Mouse (Mus musculus) heart, embryonic 13.5 days (tissue): Measurements from ENCODE around the gene Tubb4b. TPM values are rescaled to one million over a fixed set of nuclear protein-coding genes. Genes with fewer than 3 reads are reported as not detected.

Source experiments
- ATAC-seq: fragments of 200-750 bp; cut with Nextera tagmentation; 2 replicates; pipeline ENCODE4 v1.8.0; 2017; ENCODE audit warnings: moderate TSS enrichment; ENCODE audit not compliant: insufficient number of reproducible peaks, low FRiP score, low TSS enrichment; ENCODE audit errors: extremely low read depth
- H3K27ac ChIP-seq: fragments of 300-500 bp; sonication (generic); replicated peaks from 2 replicates; pipeline ENCODE4 v1.5.1; 2015; ENCODE audit warnings: moderate library complexity, mild to moderate bottlenecking, inconsistent platforms
- H3K27me3 ChIP-seq: fragments of 300-500 bp; sonication (generic); replicated peaks from 2 replicates; pipeline ENCODE4 v1.6.1; 2015; ENCODE audit warnings: mild to moderate bottlenecking, inconsistent platforms
- H3K36me3 ChIP-seq: fragments of 300-500 bp; sonication (generic); 2 replicates; pipeline ENCODE4 v1.6.1; 2015; ENCODE audit warnings: mild to moderate bottlenecking, inconsistent platforms
- H3K4me1 ChIP-seq: fragments of 300-500 bp; sonication (generic); 2 replicates; pipeline ENCODE4 v1.6.1; 2015; ENCODE audit warnings: inconsistent platforms
- H3K4me2 ChIP-seq: fragments of 300-500 bp; sonication (generic); 2 replicates; pipeline ENCODE4 v1.6.1; 2015; ENCODE audit warnings: inconsistent platforms, mild to moderate bottlenecking, moderate library complexity
- H3K4me3 ChIP-seq: fragments of 300-500 bp; sonication (generic); 2 replicates; pipeline ENCODE4 v1.5.1; 2015; ENCODE audit warnings: moderate library complexity, mild to moderate bottlenecking, inconsistent platforms
- H3K9ac ChIP-seq: fragments of 300-500 bp; sonication (generic); 2 replicates; pipeline ENCODE4 v1.6.1; 2015; ENCODE audit warnings: inconsistent platforms, mild to moderate bottlenecking, moderate library complexity
- H3K9me3 ChIP-seq: fragments of 300-500 bp; sonication (generic); 2 replicates; pipeline ENCODE4 v1.6.1; 2016; ENCODE audit warnings: inconsistent platforms
- WGBS: fragments of 180-500 bp; shearing (Covaris S2); methylation state at CpG from one replicate; pipeline ENCODE4 v1.1.7; 2015; ENCODE audit warnings: mixed read lengths; 5-methylcytosine and 5-hydroxymethylcytosine counted together
- polyA plus RNA-seq: library from polyadenylated mRNA; unstranded; fragments of >200 nt; fragmentation: Nextera tagmentation; extraction: Ambion mirVana; gene quantifications from 2 replicates; pipeline ENCODE4 v1.2.1, GENCODE M21; 2015

Tubb4b gene
- polyA plus RNA-seq, 1 experiment from 2014 or later, result 402 TPM

- peaks cover 61% of the 10 kb centered on the region for H3K27me3 ChIP-seq
- WGBS, result 94% methylated on average over 7 of the region's 7 CpGs
Observed at GRCm38 (mm10) chr2:25184496-25184895, 40.0 kb downstream of the Tubb4b start.

DNA sequence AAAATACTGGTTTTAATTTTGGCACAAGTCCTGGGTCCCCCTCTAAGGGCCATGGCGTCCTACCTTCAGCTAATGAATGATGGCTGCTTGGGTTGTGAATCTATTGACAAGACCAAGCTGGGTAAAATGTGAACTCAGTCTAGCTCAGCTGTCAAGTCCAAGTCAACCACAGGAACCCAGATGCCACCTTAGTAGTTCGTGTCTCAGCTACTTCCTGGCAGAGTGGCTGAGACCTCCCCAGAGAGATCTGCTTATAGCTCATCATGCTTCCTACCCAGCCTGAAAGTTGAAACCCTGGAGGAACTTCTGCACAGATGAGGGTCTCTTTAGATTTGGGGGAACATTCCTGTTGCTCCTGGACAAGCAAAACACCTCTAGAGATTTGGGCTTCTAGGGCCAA lies 41.2 kb downstream of the Tubb4b start:
- Histone ChIP-seq H3K36me3 (no peaks in the 10 kb centered on the region), H3K4me2 (peak overlapping the region; percentile 82), H3K4me1 (peaks cover 56% of the 10 kb centered on the region), H3K4me3 (peak overlapping the region; percentile 63; the same call in 1 of the 2 replicates), H3K9me3 (no peaks in the 10 kb centered on the region), H3K9ac (no peak overlapping the region), H3K27me3 (peaks cover 73% of the 10 kb centered on the region), H3K27ac (no peak overlapping the region)
- ATAC-seq, result no peak
- 55% methylated on average over 2 of the region's 2 CpGs for WGBS

More at GRCm38 (mm10) chr2:25184496-25184895, 40.0 kb downstream of the Tubb4b start:
- no peak overlapping the region for H3K4me2 ChIP-seq
- H3K4me3 ChIP-seq, result no peak overlapping the region
- no peak overlapping the region for H3K9ac ChIP-seq
- H3K9me3 ChIP-seq, result no peaks in the 10 kb centered on the region
- peaks cover 48% of the 10 kb centered on the region for H3K4me1 ChIP-seq
- H3K36me3 ChIP-seq, result no peaks in the 10 kb centered on the region
- no peak overlapping the region; the same call in 1 of the 2 replicates for H3K27ac ChIP-seq
- ATAC-seq, result no peak

DNA sequence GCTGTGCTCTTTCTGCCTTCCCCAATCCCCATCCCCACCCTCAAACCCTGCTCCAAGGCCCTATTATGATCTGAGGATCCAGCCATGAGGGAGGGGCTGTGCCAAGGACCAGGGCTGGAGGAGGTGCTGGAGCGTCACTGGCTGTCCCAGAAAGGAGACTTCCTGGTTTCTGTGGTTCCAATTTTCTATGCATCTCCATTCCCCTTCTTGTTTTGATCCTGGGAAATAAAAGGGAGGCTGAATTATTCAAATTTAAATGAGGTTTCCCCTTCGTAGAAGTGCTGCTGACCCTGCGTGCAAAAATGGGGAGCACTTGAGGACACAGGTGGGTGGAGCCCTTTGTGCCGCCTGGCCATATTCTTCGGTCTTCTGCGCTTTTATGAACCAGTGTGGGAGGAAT lies 41.8 kb downstream of the Tubb4b start:
- WGBS, result 34% methylated on average over 6 of the region's 6 CpGs
- no peak for ATAC-seq
- peak overlapping the region; percentile 63 for H3K4me3 ChIP-seq
- peak overlapping the region; percentile 82 for H3K4me2 ChIP-seq
- H3K9ac ChIP-seq, result peak overlapping the region; percentile 65; the same call in 1 of the 2 replicates
- H3K27me3 ChIP-seq, result peaks cover 75% of the 10 kb centered on the region
- H3K36me3 ChIP-seq, result no peaks in the 10 kb centered on the region
- H3K9me3 ChIP-seq, result no peaks in the 10 kb centered on the region
- H3K27ac ChIP-seq, result no peak overlapping the region
- H3K4me1 ChIP-seq, result peaks cover 63% of the 10 kb centered on the region

DNA sequence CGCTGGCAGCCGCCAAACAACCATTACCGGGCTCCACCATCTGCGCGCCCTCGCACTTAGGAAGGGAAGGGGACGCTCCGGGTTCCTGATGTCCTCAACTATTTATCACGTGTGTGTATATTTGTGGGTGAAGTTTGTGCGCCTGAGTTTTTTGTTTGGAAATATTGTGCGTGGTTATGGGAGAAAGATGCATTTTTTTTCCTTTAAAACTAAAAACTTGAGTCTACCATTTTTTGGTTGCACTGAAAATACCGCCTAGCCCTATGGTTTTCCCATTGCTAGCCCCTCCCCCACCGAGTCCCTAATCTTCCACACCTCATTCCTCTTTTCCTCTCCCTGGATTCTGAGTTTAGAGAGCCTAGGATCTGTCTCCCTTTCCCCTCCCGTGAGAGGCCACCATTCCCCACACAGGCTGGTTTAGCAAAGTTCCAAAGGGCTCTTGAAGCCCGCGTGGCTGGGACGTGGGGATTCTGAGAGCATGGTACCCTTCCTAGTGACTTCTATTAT lies 42.6 kb downstream of the Tubb4b start:
- Histone ChIP-seq H3K4me2 (peak overlapping the region; percentile 82), H3K36me3 (no peaks in the 10 kb centered on the region), H3K9me3 (no peaks in the 10 kb centered on the region), H3K4me3 (peak overlapping the region; percentile 63), H3K4me1 (peaks cover 70% of the 10 kb centered on the region), H3K9ac (peak overlapping the region; percentile 80), H3K27ac (peak overlapping the region; percentile 78), H3K27me3 (peaks cover 78% of the 10 kb centered on the region)
- no peak for ATAC-seq
- under 1% methylated on average over 17 of the region's 17 CpGs for WGBS

- peak; percentile 27; the same call in 1 of the 2 replicates for ATAC-seq
- Histone ChIP-seq H3K27ac (peak overlapping the region; percentile 78), H3K4me1 (peaks cover 77% of the 10 kb centered on the region), H3K27me3 (peaks cover 81% of the 10 kb centered on the region), H3K9me3 (no peaks in the 10 kb centered on the region), H3K4me2 (peak overlapping the region; percentile 82), H3K4me3 (peak overlapping the region; percentile 63), H3K36me3 (no peaks in the 10 kb centered on the region), H3K9ac (peak overlapping the region; percentile 80)
- WGBS, result under 1% methylated on average over 98 of the region's 100 CpGs
Observed at GRCm38 (mm10) chr2:25180973-25181890, 43.3 kb downstream of the Tubb4b start.

DNA sequence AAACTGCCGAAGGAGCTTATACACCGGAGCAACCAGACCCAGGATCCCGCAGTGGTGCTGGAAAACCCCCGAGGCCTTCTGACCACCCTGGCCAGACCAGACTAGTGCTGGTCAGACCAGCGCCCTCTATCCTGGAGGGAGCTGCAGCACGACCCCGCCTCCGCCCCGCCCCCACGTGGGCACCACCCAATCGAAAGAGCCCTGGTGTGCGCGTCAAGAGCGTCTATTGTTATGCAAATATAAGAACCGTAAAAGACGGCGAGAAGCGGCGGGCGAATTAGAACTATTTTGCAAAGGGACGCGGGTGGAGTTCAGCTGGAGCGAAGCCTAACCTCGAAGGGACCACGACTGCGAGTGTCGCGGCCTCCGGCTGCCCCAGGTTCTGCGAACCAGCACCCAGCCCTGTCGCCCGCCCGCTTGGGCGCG lies 44.0 kb downstream of the Tubb4b start, which contains the start of gene Nrarp:
TSS of gene Nrarp (plus strand) at position 281 of the 426 bp plus-strand sequence.
- Histone ChIP-seq H3K9me3 (no peaks in the 10 kb centered on the region), H3K4me1 (peaks cover 72% of the 10 kb centered on the region), H3K4me2 (peak within 1 kb of the TSS; percentile 82), H3K9ac (peak within 1 kb of the TSS; percentile 80), H3K27me3 (peaks cover 89% of the 10 kb centered on the region), H3K4me3 (peak within 1 kb of the TSS; percentile 63), H3K27ac (peak within 1 kb of the TSS; percentile 78), H3K36me3 (no peaks in the 10 kb centered on the region)
- whole genome bisulfite sequencing, result under 1% methylated on average over 35 of the region's 35 CpGs
- peak; percentile 76 for ATAC-seq

DNA sequence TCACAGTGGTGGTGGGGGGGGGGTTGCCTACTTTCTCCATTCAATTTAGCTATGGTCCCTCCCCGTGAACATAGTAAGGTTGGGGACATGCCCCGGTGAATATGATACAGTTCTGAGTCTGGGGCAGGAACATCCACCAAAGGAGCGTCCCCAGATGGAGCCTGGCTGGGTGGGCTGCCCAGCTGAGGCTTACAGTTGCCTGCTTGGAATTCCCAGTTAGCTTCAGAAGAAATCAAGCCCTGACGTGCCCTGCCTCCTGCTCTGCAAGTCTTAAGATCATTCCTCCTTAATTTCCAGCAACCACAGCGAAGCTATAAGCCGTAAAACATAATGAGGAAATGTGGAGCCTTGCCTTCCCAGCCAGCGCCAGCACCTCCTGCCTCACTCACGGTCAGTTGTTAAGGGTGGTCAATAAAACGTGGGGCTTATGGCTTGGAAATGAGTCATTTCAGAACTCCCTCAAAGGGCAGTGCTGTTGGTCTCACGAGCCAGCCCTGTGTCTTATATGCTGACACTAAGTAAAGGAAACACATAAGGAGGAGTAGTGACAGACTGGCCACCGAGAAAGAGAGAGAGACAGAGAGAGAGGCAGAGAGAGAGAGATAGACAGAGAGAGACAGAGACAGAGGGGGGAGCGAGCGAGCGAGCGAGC lies 44.8 kb downstream of the Tubb4b start:
- no peak for ATAC-seq
- 57% methylated on average over 15 of the region's 15 CpGs for WGBS
- no peaks in the 10 kb centered on the region for H3K9me3 ChIP-seq
- H3K27me3 ChIP-seq, result peaks cover 85% of the 10 kb centered on the region
- peak overlapping the region; percentile 63 for H3K4me3 ChIP-seq
- H3K9ac ChIP-seq, result peak overlapping the region; percentile 60
- peaks cover 67% of the 10 kb centered on the region for H3K4me1 ChIP-seq
- H3K27ac ChIP-seq, result no peak overlapping the region
- H3K36me3 ChIP-seq, result no peaks in the 10 kb centered on the region
- H3K4me2 ChIP-seq, result peak overlapping the region; percentile 82

DNA sequence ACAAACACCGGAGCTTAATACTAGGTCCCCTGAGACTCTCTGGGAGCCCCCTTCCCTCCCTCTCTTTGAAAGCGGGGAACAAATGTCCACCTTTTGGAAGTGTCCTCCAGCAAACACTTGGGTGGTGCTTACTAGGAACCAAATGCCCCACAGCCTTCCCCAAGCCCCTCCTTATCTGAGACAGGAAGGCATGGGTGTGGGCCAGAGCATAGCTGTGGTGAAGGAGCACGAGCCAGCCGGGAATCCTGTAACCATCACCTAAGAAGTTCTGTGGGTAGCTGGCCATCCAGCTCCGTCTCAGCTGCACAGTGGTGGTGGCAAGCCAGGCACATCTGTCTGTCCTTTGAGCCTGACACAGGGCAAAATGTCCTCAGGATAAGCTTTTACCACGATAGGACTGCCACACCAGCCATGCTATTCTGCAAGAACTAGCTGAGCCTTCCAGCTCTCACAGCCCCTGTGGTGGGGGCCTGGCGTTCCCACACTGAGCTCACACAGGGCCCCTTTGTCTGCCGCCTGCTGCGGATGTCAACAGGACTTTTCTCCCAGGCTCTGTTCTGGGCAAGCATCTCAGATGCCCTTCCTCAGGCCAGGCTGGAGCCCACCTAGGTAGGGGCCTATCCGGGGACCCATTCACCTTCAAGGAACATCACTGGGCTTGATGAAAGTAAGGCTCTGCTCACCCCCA lies 46.1 kb downstream of the Tubb4b start:
- Histone ChIP-seq H3K4me2 (peak overlapping the region; percentile 14), H3K9ac (peak overlapping the region; percentile 52; the same call in 1 of the 2 replicates)
- WGBS, result 23% methylated on average over 10 of the region's 10 CpGs

DNA sequence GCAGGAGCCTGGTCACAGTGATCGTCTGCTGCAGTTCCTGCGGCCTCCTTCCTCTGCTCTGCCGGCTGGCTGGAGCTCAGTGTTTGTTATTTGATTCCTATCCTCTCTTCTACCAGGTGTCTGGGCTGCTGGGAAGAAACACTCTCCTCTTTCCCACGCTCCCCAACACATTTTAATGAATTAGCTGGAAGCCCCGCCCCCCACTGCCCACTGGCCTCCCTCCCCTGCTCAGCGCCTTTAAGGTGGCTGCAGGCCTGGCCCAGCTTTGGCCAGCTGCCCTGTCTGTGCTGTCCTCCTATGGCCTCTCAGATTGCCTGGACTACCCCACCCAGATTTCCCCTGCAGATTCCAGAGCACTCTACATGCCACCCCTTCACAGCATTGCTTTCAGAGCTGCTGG lies 46.8 kb downstream of the Tubb4b start:
- no peak for ATAC-seq
- Histone ChIP-seq H3K9ac (peak overlapping the region; percentile 52), H3K36me3 (no peaks in the 10 kb centered on the region), H3K27ac (peak overlapping the region; percentile 67), H3K4me1 (peaks cover 58% of the 10 kb centered on the region), H3K27me3 (peaks cover 71% of the 10 kb centered on the region), H3K4me2 (peak overlapping the region; percentile 14), H3K9me3 (no peaks in the 10 kb centered on the region), H3K4me3 (no peak overlapping the region)
- 11% methylated on average over 6 of the region's 6 CpGs for WGBS

More for the DNA sequence above, 46.1 kb downstream of the Tubb4b start:
- Histone ChIP-seq H3K4me3 (no peak overlapping the region), H3K4me1 (peaks cover 66% of the 10 kb centered on the region), H3K27me3 (peaks cover 79% of the 10 kb centered on the region), H3K9me3 (no peaks in the 10 kb centered on the region), H3K36me3 (no peaks in the 10 kb centered on the region), H3K27ac (peak overlapping the region; percentile 67)
- no peak for ATAC-seq

- Histone ChIP-seq H3K4me1 (peaks cover 54% of the 10 kb centered on the region), H3K27ac (peak overlapping the region; percentile 67), H3K9me3 (no peaks in the 10 kb centered on the region), H3K36me3 (no peaks in the 10 kb centered on the region), H3K4me2 (peak overlapping the region; percentile 14; the same call in 1 of the 2 replicates), H3K9ac (peak overlapping the region; percentile 52; the same call in 1 of the 2 replicates), H3K4me3 (0 out of 2 replicates have a peak overlapping the region, but pooled peaks have one; percentile 0), H3K27me3 (peaks cover 67% of the 10 kb centered on the region)
- WGBS, result 48% methylated on average over 4 of the region's 4 CpGs
- no peak for ATAC-seq
Observed at GRCm38 (mm10) chr2:25177076-25177475, 47.4 kb downstream of the Tubb4b start.
